Mouse (Mus musculus) A20 (cell line): ENCODE measurements around the gene Mecom.
"Not testable (repeated sequence)": the region's sequence is repeated elsewhere in the genome, so short reads cannot be mapped to it uniquely, and the experiment has no call there.

Experiments used
- DNase-seq: peaks from one replicate; pipeline ENCODE4 v3.0.0-alpha.2; 2011; ENCODE audit warnings: low read depth, low spot score

Gene Mecom

GRCm38 (mm10) chr3:30445247-30445969, 102.4 kb downstream of the Mecom start:
- DNase-seq = no peak

GRCm38 (mm10) chr3:30441646-30442045, 106.2 kb downstream of the Mecom start:
- DNase-seq = no peak

GRCm38 (mm10) chr3:30438007-30438406, 109.8 kb downstream of the Mecom start:
- no peak for DNase-seq

GRCm38 (mm10) chr3:30436561-30436960, 111.2 kb downstream of the Mecom start:
- DNase-seq = no peak

- no peak for DNase-seq
These were observed 111.7 kb downstream of the Mecom start for GRCm38 (mm10) chr3:30436131-30436530.

GRCm38 (mm10) chr3:30428877-30429276, 118.9 kb downstream of the Mecom start:
- DNase-seq = no peak

- no peak for DNase-seq
These were observed 123.8 kb downstream of the Mecom start for GRCm38 (mm10) chr3:30424036-30424435.

- DNase-seq = not testable (repeated sequence)
These were observed 125.9 kb downstream of the Mecom start for GRCm38 (mm10) chr3:30421948-30422347.

- DNase-seq = no peak
These were observed 126.9 kb downstream of the Mecom start for GRCm38 (mm10) chr3:30420899-30421298.

- DNase-seq = no peak
These were observed 133.6 kb downstream of the Mecom start for GRCm38 (mm10) chr3:30414173-30414572.

- DNase-seq = no peak
These were observed 137.0 kb downstream of the Mecom start for GRCm38 (mm10) chr3:30410778-30411177.

GRCm38 (mm10) chr3:30404821-30405220, 143.0 kb downstream of the Mecom start:
- DNase-seq = no peak

GRCm38 (mm10) chr3:30398911-30399310, 148.9 kb downstream of the Mecom start:
- DNase-seq = no peak

GRCm38 (mm10) chr3:30394911-30395310, 152.9 kb downstream of the Mecom start:
- no peak for DNase-seq

GRCm38 (mm10) chr3:30392662-30393061, 155.1 kb downstream of the Mecom start:
- no peak for DNase-seq

GRCm38 (mm10) chr3:30392218-30392617, 155.6 kb downstream of the Mecom start:
- DNase-seq = no peak

GRCm38 (mm10) chr3:30390346-30390745, 157.5 kb downstream of the Mecom start:
- DNase-seq = no peak

GRCm38 (mm10) chr3:30380273-30380672, 167.5 kb downstream of the Mecom start:
- DNase-seq = no peak

- DNase-seq = no peak
These were observed 168.5 kb downstream of the Mecom start for GRCm38 (mm10) chr3:30379301-30379700.

- DNase-seq = no peak
These were observed 176.3 kb downstream of the Mecom start for GRCm38 (mm10) chr3:30371472-30371871.

- DNase-seq = no peak
These were observed 176.8 kb downstream of the Mecom start for GRCm38 (mm10) chr3:30370860-30371455.

GRCm38 (mm10) chr3:30366621-30367020, 181.2 kb downstream of the Mecom start:
- no peak for DNase-seq

- no peak for DNase-seq
These were observed 186.6 kb downstream of the Mecom start for GRCm38 (mm10) chr3:30361190-30361589.
